Mouse (Mus musculus): ENCODE results near the gene Map3k13. TPM values are rescaled to one million over a fixed set of nuclear protein-coding genes. Genes with fewer than 3 reads are reported as not detected.

The Map3k13 gene
- polyA plus RNA-seq (2015; fragmentation: Nextera tagmentation; extraction: Ambion mirVana), result 2.2 and 2.8 TPM in 2 replicates

DNA sequence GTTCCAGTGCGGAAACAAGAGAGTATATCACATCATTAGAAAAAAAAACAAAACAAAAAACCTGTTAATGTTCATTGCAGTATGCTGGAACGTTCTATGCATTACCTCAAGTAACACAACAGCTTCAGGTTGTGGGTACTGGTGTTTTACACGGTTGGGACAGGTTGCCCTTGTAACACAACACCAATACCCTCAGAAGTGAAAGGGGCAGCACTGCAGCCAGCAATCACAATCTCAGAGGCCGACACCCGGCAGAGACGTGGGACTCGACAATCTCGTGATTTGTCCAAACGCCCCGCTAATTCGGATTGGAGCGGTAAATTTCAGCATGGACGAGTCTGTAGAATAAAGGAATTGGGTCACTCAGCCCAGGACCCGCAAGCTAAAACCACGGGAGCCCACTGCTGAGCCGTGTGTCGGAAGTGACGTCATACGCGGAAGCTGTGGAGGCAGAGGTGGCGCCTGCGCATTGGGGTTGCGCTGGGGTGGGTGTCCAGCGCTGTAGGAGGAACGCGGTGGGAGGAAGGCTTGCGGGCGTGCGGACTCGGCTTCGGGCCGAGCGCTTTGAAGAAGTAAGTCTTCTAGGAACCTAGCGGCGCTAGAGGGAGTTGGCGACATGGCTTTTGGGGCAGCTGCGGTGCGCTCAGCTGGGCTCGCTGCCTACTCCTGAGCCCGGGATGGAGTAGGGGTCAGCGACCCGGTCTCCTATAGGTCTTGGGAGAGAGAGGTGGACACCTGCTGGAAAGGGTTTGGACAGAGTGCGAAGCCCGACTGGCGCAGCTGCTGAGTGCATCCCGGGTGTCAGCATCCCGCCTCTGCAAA, at the start of gene Map3k13:
TSS of gene Map3k13 (plus strand) at position 472 of the 822 bp plus-strand sequence.
- peak within 1 kb of the TSS; percentile 78 for H3K27ac ChIP-seq (ENCODE audit: low read length)
- ATAC-seq, result peak; percentile 97
- H3K36me3 ChIP-seq (ENCODE audit: control insufficient read depth, insufficient read depth, low read length), result no peaks in the 10 kb centered on the region
- H3K9me3 ChIP-seq (ENCODE audit: control insufficient read depth, low read length), result no peaks in the 10 kb centered on the region
- 2% methylated on average over 47 of the region's 47 CpGs for WGBS
- peak within 1 kb of the TSS; percentile 66 for H3K4me3 ChIP-seq (ENCODE audit: low read length)
- H3K4me2 ChIP-seq (ENCODE audit: low read depth, low read length), result peak within 1 kb of the TSS; percentile 67
- peaks cover 7% of the 10 kb centered on the region; the same call in 1 of the 2 replicates for H3K4me1 ChIP-seq (ENCODE audit: control insufficient read depth, insufficient read depth, low read length)
- H3K9ac ChIP-seq (ENCODE audit: low read depth, low read length), result peak within 1 kb of the TSS; percentile 78
- no peaks in the 10 kb centered on the region for H3K27me3 ChIP-seq (replicated peaks; ENCODE audit: control insufficient read depth, insufficient read depth, low read length)

DNA sequence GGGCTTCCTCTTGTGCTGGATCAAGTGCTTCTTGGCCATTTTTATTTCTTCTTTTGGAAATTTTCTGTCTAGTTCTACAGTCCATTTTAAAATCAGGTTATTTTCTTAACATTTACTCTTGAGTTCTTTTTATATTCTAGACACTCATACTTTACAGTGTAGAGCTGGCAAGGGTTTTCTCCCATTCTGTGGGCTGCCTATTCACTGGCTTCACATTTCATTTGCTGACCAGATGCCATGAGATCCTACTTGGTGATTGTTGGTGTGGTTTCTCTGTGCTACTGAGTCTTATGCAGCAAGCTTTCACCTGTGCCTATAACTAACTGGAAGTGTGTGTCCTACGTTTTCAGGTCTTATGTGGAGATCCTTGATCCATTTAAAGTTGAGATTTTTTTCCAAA, 35.7 kb upstream of the Map3k13 start:
- no peak overlapping the region for H3K27ac ChIP-seq (ENCODE audit: low read length)
- no peak overlapping the region for H3K9ac ChIP-seq (ENCODE audit: low read depth, low read length)
- H3K4me1 ChIP-seq (ENCODE audit: control insufficient read depth, insufficient read depth, low read length), result no peaks in the 10 kb centered on the region
- no peak for ATAC-seq
- no peaks in the 10 kb centered on the region for H3K27me3 ChIP-seq (replicated peaks; ENCODE audit: control insufficient read depth, insufficient read depth, low read length)
- no peak overlapping the region for H3K4me2 ChIP-seq (ENCODE audit: low read depth, low read length)
- H3K4me3 ChIP-seq (ENCODE audit: low read length), result no peak overlapping the region
- no peaks in the 10 kb centered on the region for H3K9me3 ChIP-seq (ENCODE audit: control insufficient read depth, low read length)
- 81% methylated on average over 1 of the region's 1 CpGs for WGBS
- no peaks in the 10 kb centered on the region for H3K36me3 ChIP-seq (ENCODE audit: control insufficient read depth, insufficient read depth, low read length)

- no peak overlapping the region for H3K27ac ChIP-seq (ENCODE audit: low read length)
- H3K9me3 ChIP-seq (ENCODE audit: control insufficient read depth, low read length), result no peaks in the 10 kb centered on the region
- H3K36me3 ChIP-seq (ENCODE audit: control insufficient read depth, insufficient read depth, low read length), result 0 out of 2 replicates have a peak, but pooled peaks cover 6% of the 10 kb centered on the region
- H3K4me3 ChIP-seq (ENCODE audit: low read length), result no peak overlapping the region
- 76% methylated on average over 3 of the region's 3 CpGs for WGBS
- H3K4me1 ChIP-seq (ENCODE audit: control insufficient read depth, insufficient read depth, low read length), result no peaks in the 10 kb centered on the region
- no peaks in the 10 kb centered on the region for H3K27me3 ChIP-seq (replicated peaks; ENCODE audit: control insufficient read depth, insufficient read depth, low read length)
- no peak for ATAC-seq
- H3K9ac ChIP-seq (ENCODE audit: low read depth, low read length), result no peak overlapping the region
- H3K4me2 ChIP-seq (ENCODE audit: low read depth, low read length), result no peak overlapping the region
Measured at GRCm38 (mm10) chr16:21768255-21768654, 25.9 kb upstream of the Map3k13 start.

GRCm38 (mm10) chr16:21769667-21770066, 24.5 kb upstream of the Map3k13 start:
- Histone ChIP-seq H3K36me3 (ENCODE audit: control insufficient read depth, insufficient read depth, low read length) (0 out of 2 replicates have a peak, but pooled peaks cover 6% of the 10 kb centered on the region), H3K27ac (ENCODE audit: low read length) (no peak overlapping the region), H3K27me3 (replicated peaks; ENCODE audit: control insufficient read depth, insufficient read depth, low read length) (no peaks in the 10 kb centered on the region), H3K4me2 (ENCODE audit: low read depth, low read length) (no peak overlapping the region), H3K4me1 (ENCODE audit: control insufficient read depth, insufficient read depth, low read length) (no peaks in the 10 kb centered on the region), H3K9ac (ENCODE audit: low read depth, low read length) (no peak overlapping the region), H3K9me3 (ENCODE audit: control insufficient read depth, low read length) (no peaks in the 10 kb centered on the region), H3K4me3 (ENCODE audit: low read length) (no peak overlapping the region)
- no peak for ATAC-seq
- WGBS, result 82% methylated on average over 5 of the region's 5 CpGs

- WGBS, result 87% methylated on average over 4 of the region's 4 CpGs
- Histone ChIP-seq H3K4me1 (ENCODE audit: control insufficient read depth, insufficient read depth, low read length) (no peaks in the 10 kb centered on the region), H3K36me3 (ENCODE audit: control insufficient read depth, insufficient read depth, low read length) (peaks cover 3% of the 10 kb centered on the region; the same call in 1 of the 2 replicates), H3K9ac (ENCODE audit: low read depth, low read length) (no peak overlapping the region), H3K27ac (ENCODE audit: low read length) (no peak overlapping the region), H3K4me3 (ENCODE audit: low read length) (no peak overlapping the region), H3K27me3 (replicated peaks; ENCODE audit: control insufficient read depth, insufficient read depth, low read length) (no peaks in the 10 kb centered on the region), H3K4me2 (ENCODE audit: low read depth, low read length) (no peak overlapping the region), H3K9me3 (ENCODE audit: control insufficient read depth, low read length) (no peaks in the 10 kb centered on the region)
- ATAC-seq, result no peak
Measured at GRCm38 (mm10) chr16:21774725-21775124, 19.4 kb upstream of the Map3k13 start.

DNA sequence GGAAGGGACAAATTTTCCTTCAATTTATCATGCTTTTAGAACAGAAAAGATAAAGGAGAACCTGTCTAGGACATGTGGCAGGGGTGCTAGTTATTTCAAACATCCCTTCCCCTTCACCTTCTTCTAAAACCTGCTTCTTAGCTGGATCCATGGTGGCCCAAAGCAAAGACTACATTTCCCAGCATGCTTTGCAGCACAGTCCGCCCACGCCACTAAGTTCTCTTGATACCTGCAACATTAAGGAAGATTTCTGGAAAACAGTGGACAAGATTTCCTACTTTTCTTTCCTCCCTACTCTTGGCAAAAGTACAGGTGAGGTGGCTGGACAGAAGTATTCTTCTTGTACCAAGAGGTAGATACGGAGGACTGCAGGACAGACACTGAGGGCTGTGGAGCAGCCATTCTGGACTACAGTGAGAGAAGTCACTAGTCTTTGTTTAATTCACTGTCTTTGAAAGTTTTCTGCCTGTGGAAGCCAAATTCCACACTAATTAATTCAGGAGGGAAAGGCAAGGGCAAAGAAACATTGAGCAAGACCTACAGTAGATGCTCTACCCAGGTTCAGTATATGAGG, 15.8 kb upstream of the Map3k13 start:
- 0 out of 2 replicates have a peak overlapping the region, but pooled peaks have one; percentile 23 for H3K4me3 ChIP-seq (ENCODE audit: low read length)
- H3K27me3 ChIP-seq (replicated peaks; ENCODE audit: control insufficient read depth, insufficient read depth, low read length), result no peaks in the 10 kb centered on the region
- peaks cover 3% of the 10 kb centered on the region; the same call in 1 of the 2 replicates for H3K4me1 ChIP-seq (ENCODE audit: control insufficient read depth, insufficient read depth, low read length)
- H3K9me3 ChIP-seq (ENCODE audit: control insufficient read depth, low read length), result no peaks in the 10 kb centered on the region
- peak overlapping the region; percentile 22 for H3K4me2 ChIP-seq (ENCODE audit: low read depth, low read length)
- H3K9ac ChIP-seq (ENCODE audit: low read depth, low read length), result no peak overlapping the region
- WGBS, result 55% methylated on average over 3 of the region's 3 CpGs
- no peak overlapping the region for H3K27ac ChIP-seq (ENCODE audit: low read length)
- H3K36me3 ChIP-seq (ENCODE audit: control insufficient read depth, insufficient read depth, low read length), result peaks cover 3% of the 10 kb centered on the region; the same call in 1 of the 2 replicates
- no peak for ATAC-seq

DNA sequence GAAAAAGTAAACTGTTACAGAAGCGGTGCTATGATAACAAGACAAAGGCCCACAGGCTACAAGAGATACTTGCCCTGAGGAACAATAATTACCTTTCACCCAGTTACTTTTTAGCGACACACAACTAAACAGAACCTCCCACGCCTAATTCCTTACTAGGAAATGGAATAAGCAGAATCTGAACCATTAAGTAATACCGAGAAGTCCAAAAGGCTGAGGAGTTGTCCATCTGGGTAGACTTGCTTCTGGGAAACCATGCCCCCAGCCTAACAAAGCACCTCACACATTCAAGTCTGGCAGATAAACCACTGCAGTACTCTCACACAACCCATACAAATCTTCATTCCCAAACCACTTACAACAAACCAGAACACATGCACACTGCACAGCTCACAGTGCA, 15.0 kb upstream of the Map3k13 start:
- H3K4me3 ChIP-seq (ENCODE audit: low read length), result no peak overlapping the region
- H3K4me1 ChIP-seq (ENCODE audit: control insufficient read depth, insufficient read depth, low read length), result peaks cover 3% of the 10 kb centered on the region; the same call in 1 of the 2 replicates
- WGBS, result 78% methylated on average over 4 of the region's 4 CpGs
- no peak overlapping the region for H3K4me2 ChIP-seq (ENCODE audit: low read depth, low read length)
- no peak for ATAC-seq
- no peaks in the 10 kb centered on the region for H3K9me3 ChIP-seq (ENCODE audit: control insufficient read depth, low read length)
- H3K9ac ChIP-seq (ENCODE audit: low read depth, low read length), result no peak overlapping the region
- H3K27me3 ChIP-seq (replicated peaks; ENCODE audit: control insufficient read depth, insufficient read depth, low read length), result no peaks in the 10 kb centered on the region
- no peak overlapping the region for H3K27ac ChIP-seq (ENCODE audit: low read length)
- peaks cover 3% of the 10 kb centered on the region; the same call in 1 of the 2 replicates for H3K36me3 ChIP-seq (ENCODE audit: control insufficient read depth, insufficient read depth, low read length)

DNA sequence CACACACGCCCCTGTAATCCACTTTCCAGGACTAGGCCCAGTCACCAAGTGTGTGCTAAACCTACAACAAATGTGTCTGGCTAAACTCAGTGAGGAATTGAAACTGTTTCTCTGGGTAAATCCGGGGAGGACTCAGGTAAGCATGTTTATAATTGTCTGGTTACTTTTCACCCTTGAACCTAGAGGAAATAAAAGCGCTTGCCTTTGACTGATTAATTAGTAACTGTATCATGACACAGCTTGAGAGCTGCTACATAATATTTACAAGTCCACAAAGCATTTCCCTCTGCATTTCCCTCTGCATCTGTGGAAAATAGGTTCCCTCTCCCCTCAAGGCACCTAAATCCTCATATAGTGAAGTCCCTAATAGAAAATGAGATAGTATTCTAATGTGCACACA, 12.9 kb upstream of the Map3k13 start:
- Histone ChIP-seq H3K27ac (ENCODE audit: low read length) (no peak overlapping the region), H3K4me1 (ENCODE audit: control insufficient read depth, insufficient read depth, low read length) (peaks cover 3% of the 10 kb centered on the region; the same call in 1 of the 2 replicates), H3K27me3 (replicated peaks; ENCODE audit: control insufficient read depth, insufficient read depth, low read length) (no peaks in the 10 kb centered on the region), H3K9ac (ENCODE audit: low read depth, low read length) (no peak overlapping the region), H3K4me2 (ENCODE audit: low read depth, low read length) (no peak overlapping the region), H3K9me3 (ENCODE audit: control insufficient read depth, low read length) (no peaks in the 10 kb centered on the region), H3K4me3 (ENCODE audit: low read length) (no peak overlapping the region), H3K36me3 (ENCODE audit: control insufficient read depth, insufficient read depth, low read length) (peaks cover 3% of the 10 kb centered on the region; the same call in 1 of the 2 replicates)
- 52% methylated on average over 3 of the region's 3 CpGs for WGBS
- ATAC-seq, result peak; percentile 48

GRCm38 (mm10) chr16:21781895-21782294, 12.3 kb upstream of the Map3k13 start:
- H3K27ac ChIP-seq (ENCODE audit: low read length), result no peak overlapping the region
- 86% methylated on average over 3 of the region's 3 CpGs for WGBS

More at GRCm38 (mm10) chr16:21781895-21782294, 12.3 kb upstream of the Map3k13 start:
- Histone ChIP-seq H3K4me1 (ENCODE audit: control insufficient read depth, insufficient read depth, low read length) (peaks cover 3% of the 10 kb centered on the region; the same call in 1 of the 2 replicates), H3K9me3 (ENCODE audit: control insufficient read depth, low read length) (no peaks in the 10 kb centered on the region), H3K27me3 (replicated peaks; ENCODE audit: control insufficient read depth, insufficient read depth, low read length) (no peaks in the 10 kb centered on the region), H3K4me2 (ENCODE audit: low read depth, low read length) (no peak overlapping the region; the same call in 1 of the 2 replicates), H3K36me3 (ENCODE audit: control insufficient read depth, insufficient read depth, low read length) (peaks cover 3% of the 10 kb centered on the region; the same call in 1 of the 2 replicates), H3K9ac (ENCODE audit: low read depth, low read length) (no peak overlapping the region), H3K4me3 (ENCODE audit: low read length) (no peak overlapping the region)
- no peak for ATAC-seq

Data from intestine, embryonic 16.5 days (tissue).